Mouse (Mus musculus) ES-E14 (cell line): ENCODE data around the gene Chst10.

Source experiments
- CHD2 ChIP-seq: IDR thresholded peaks from 2 replicates; pipeline ENCODE4 v1.6.1; 2014; ENCODE audit warnings: mild to moderate bottlenecking, low read depth, low read length, inconsistent platforms
- ZC3H11A ChIP-seq: IDR thresholded peaks from 2 replicates; pipeline ENCODE4 v1.6.1; 2012; ENCODE audit warnings: low read depth, mild to moderate bottlenecking, inconsistent platforms, low read length, borderline replicate concordance

- TF ChIP-seq CHD2 (no peak), ZC3H11A (no peak)
Measured at GRCm38 (mm10) chr1:38852250-38852649, 45.7 kb downstream of the Chst10 start.
